Mouse (Mus musculus) forebrain, embryonic 10.5 days (tissue): Measurements from ENCODE around the gene Arf1. TPM values are rescaled to one million over a fixed set of nuclear protein-coding genes. Genes with fewer than 3 reads are reported as not detected.

Source experiments
- DNase-seq: peaks from one replicate; pipeline ENCODE4 v3.0.0-alpha.2; 2017; ENCODE audit warnings: low spot score; ENCODE audit errors: extremely low spot score
- H3K27ac ChIP-seq: fragments of 300-500 bp; sonication (generic); 2 replicates; pipeline ENCODE4 v1.5.1; 2016; ENCODE audit warnings: mild to moderate bottlenecking
- H3K27me3 ChIP-seq: fragments of 300-500 bp; sonication (generic); 2 replicates; pipeline ENCODE4 v1.6.1; 2016; ENCODE audit warnings: mild to moderate bottlenecking; ENCODE audit not compliant: poor library complexity, severe bottlenecking
- H3K36me3 ChIP-seq: fragments of 300-500 bp; sonication (generic); replicated peaks from 2 replicates; pipeline ENCODE4 v1.6.1; 2016; ENCODE audit warnings: mild to moderate bottlenecking, moderate library complexity
- H3K4me1 ChIP-seq: fragments of 300-500 bp; sonication (generic); 2 replicates; pipeline ENCODE4 v1.6.1; 2016
- H3K4me3 ChIP-seq: fragments of 300-500 bp; sonication (generic); 2 replicates; pipeline ENCODE4 v1.5.1; 2016; ENCODE audit warnings: mild to moderate bottlenecking, moderate library complexity
- H3K9me3 ChIP-seq: fragments of 300-500 bp; sonication (generic); 2 replicates; pipeline ENCODE4 v1.6.1; 2016; ENCODE audit warnings: mild to moderate bottlenecking, moderate library complexity
- WGBS: fragments of 180-500 bp; shearing (Covaris S2); methylation state at CpG from one replicate; pipeline ENCODE4 v1.1.7; 2016; 5-methylcytosine and 5-hydroxymethylcytosine counted together
- polyA plus RNA-seq: library from polyadenylated mRNA; unstranded; fragments of >200 nt; fragmentation: Nextera tagmentation; extraction: Ambion mirVana; gene quantifications from 2 replicates; pipeline ENCODE4 v1.2.1, GENCODE M21; 2016

The Arf1 gene
- polyA plus RNA-seq, 1 experiment from 2014 or later = 629 TPM

DNA sequence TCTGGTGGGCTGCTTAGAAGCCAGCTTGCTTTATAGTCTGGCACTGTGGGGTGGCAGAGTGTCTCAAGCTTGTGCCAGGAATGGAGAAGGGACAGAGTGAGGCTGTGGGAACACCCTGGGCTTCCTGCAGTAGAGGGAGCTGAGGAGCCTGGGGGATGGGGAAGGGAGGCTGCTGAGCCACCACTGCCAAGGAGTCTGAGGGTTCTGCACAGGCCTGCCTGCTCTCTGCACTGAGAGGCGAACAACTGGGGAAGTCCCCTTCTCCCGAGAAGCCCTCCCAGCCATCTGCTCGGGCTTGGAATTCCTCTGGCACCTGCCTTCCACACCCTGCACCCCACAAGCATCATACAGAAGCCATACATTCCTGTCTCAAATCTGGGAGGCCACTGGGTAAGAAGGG is 13.8 kb upstream of the Arf1 start:
- Histone ChIP-seq H3K27ac (no peak overlapping the region), H3K27me3 (peaks cover 77% of the 10 kb centered on the region)
- WGBS = 41% methylated on average over 3 of the region's 3 CpGs

DNA sequence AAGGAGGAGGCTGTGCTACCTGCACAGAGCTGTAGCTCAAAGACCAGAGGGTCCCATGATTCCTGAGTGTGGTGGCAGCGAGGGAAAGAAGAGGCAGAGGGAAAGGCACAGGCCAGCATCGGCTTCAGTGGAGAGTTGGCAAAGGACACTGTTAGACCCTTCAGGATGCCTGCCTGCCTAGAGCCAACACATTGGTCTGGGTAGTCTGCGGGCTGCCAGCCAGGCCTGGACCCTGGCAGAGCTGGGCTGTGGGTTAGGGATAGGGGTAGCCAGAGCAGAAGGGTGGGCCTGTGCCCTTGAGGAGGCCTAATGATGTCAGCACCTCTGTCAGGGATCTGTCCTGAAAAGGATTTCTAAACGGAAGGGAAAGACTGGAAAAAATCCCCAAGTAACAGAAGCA is 11.7 kb upstream of the Arf1 start:
- Histone ChIP-seq H3K27ac (peak overlapping the region; percentile 63), H3K27me3 (peaks cover 80% of the 10 kb centered on the region), H3K4me3 (no peak overlapping the region), H3K4me1 (peaks cover 26% of the 10 kb centered on the region), H3K36me3 (no peaks in the 10 kb centered on the region), H3K9me3 (no peaks in the 10 kb centered on the region)
- WGBS = 74% methylated on average over 4 of the region's 4 CpGs
- no peak for DNase-seq

More for the DNA sequence above, 13.8 kb upstream of the Arf1 start:
- no peak overlapping the region for H3K4me3 ChIP-seq
- no peak for DNase-seq
- H3K9me3 ChIP-seq = no peaks in the 10 kb centered on the region
- H3K36me3 ChIP-seq = no peaks in the 10 kb centered on the region
- peaks cover 26% of the 10 kb centered on the region for H3K4me1 ChIP-seq

DNA sequence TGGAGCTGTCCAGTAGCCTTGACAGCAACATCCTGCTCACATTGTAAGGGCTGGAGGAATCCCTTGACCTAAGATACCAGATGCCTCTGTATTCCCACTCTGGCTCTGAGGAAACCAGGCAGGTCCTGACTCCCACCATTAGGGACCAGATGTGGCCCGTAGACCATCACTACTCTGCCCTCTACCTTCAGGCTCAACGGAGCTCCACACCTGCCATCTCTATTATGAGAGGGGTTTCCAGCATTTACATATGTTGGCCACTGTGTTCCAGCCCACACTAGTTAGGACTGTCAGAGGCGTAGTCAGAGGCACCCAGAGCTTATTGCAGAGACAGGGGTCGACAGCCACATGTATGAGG is 11.3 kb upstream of the Arf1 start:
- H3K27me3 ChIP-seq = peaks cover 78% of the 10 kb centered on the region
- no peaks in the 10 kb centered on the region for H3K36me3 ChIP-seq
- H3K27ac ChIP-seq = peak overlapping the region; percentile 63
- peak overlapping the region; percentile 16 for H3K4me3 ChIP-seq
- DNase-seq = no peak
- H3K9me3 ChIP-seq = no peaks in the 10 kb centered on the region
- WGBS = 61% methylated on average over 4 of the region's 4 CpGs
- H3K4me1 ChIP-seq = peaks cover 26% of the 10 kb centered on the region

DNA sequence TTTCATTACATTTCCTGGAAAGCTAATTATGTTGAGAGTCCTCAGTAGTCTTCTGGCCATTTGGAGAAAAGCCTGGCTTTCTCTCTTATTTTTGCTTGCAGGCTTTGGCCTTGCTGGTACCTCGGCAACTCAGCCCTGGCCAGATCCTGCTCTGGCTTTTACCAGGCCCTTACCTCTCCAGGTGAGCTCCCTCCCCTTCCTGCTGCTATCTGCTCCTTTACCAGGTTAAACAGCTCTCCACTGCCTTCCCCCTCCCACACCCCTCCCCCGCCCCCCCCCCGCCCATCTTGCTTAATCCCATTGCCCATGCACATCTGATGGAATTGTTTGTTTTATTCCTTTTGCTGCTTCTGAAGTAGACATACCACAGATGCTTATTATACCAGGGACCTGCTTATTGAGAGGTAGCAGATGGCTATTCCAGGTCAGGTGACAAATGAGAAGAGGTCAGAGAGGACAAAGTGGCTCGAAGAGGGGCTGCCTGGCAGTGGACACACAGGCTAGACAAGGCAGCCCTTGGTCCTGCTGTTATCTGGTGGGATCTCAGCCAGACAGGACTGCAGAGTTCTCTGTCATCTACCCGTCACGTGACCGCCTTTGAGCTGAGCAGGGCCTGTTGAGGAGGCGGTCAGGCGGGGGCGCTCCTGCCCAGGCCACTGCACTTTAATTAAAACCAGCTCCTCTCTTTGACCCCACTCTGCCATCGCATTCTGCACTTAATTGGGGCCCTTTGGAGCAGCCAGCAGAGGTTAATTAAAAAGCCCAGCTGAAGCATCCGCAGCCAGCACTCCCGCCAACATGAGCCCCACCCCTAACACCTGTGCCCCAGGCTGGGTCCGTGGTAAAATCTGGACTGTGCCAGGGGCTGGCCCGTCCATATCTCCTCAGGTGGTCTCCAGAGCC is 10.7 kb upstream of the Arf1 start:
- Histone ChIP-seq H3K27me3 (peaks cover 71% of the 10 kb centered on the region), H3K36me3 (no peaks in the 10 kb centered on the region), H3K9me3 (no peaks in the 10 kb centered on the region), H3K27ac (peak overlapping the region; percentile 63), H3K4me3 (peak overlapping the region; percentile 16), H3K4me1 (peaks cover 26% of the 10 kb centered on the region)
- DNase-seq = peak; percentile 77
- 7% methylated on average over 15 of the region's 15 CpGs for WGBS

DNA sequence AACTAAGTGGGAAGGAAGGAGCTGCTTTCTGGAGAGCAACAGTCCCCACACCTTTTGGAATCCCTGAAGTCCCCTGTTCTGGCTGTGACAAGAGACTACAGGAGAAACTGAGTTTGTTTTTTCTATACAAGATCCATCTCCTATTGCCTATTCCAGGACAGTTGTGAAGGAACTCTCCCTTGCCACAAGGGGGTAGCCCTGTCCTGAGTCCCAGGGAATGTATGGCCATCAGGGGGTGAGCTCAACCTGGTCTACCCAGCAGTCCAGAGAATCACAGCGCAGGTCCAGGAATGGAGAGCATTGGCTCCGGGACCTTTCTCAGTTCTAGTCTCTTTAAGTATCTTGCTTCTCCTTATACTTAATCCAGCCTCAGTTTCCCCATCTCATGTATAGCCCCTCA is 4.7 kb upstream of the Arf1 start:
- Histone ChIP-seq H3K27ac (no peak overlapping the region), H3K36me3 (no peaks in the 10 kb centered on the region), H3K4me1 (peaks cover 17% of the 10 kb centered on the region), H3K9me3 (no peaks in the 10 kb centered on the region), H3K4me3 (no peak overlapping the region), H3K27me3 (peaks cover 20% of the 10 kb centered on the region)
- 49% methylated on average over 2 of the region's 2 CpGs for WGBS
- no peak for DNase-seq

DNA sequence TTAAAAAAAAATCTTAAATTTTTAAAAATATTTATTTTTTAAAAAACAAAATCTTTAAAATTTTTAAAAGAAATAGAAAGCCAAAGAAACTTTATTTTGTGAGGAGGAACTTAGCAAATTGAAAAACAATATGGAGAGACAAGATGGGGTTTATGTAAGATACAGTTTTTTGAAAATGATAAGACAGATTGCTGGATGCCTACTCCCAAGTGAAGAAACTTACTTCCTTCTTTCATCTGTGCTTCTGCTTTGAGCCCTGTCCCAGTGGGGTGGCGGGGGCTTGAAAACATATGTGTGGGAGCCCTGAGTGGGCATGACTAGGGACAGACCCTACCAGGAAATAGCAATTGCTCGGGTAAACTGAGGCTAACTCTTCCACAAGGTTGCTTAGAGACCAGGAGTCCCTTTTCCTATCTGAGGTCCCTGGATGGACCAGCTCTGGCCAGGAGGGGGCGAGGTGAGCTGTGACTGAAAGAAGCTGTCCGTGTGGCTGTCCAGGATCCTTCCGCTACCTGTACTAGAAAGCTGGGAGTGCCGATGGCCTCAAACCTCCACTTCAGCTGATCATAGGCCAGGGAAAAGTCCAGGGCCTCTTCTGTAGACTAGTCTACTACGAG is 2.2 kb upstream of the Arf1 start:
- H3K36me3 ChIP-seq = peaks cover 6% of the 10 kb centered on the region; the same call in 1 of the 2 replicates
- H3K27ac ChIP-seq = no peak overlapping the region
- peak; percentile 69 for DNase-seq
- WGBS = 15% methylated on average over 7 of the region's 7 CpGs
- H3K9me3 ChIP-seq = no peaks in the 10 kb centered on the region
- peaks cover 38% of the 10 kb centered on the region for H3K4me1 ChIP-seq
- H3K27me3 ChIP-seq = 0 out of 2 replicates have a peak, but pooled peaks cover 5% of the 10 kb centered on the region
- H3K4me3 ChIP-seq = peak overlapping the region; percentile 6; the same call in 1 of the 2 replicates

DNA sequence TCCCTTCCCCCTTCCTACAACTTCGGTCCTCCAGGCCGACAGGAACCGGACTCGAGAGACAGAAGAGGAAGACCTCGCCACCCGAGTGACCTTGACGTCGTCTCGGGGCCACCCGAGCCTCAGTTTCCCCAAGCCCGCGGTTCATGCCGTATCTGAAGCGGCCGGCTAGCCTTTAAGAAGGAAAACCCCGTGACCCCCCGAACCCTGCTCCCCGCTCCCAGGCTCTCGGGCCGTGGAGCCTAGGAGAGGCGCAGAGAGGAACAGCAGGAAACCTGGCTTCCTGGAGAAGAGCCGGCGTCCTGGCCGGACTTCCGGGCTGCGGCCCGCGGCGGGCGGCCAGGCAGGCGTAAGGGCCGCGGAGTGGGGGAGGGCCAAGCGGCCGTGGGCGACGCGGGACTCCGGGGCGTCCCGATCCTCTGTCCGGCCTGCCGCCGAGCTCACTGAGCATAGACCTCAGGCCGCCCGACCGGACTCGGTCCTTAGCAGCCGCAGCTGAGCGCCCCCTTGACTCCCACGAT is 407 bp downstream of the Arf1 start:
- no peak for DNase-seq
- H3K4me3 ChIP-seq = peak overlapping the region; percentile 99
- WGBS = under 1% methylated on average over 51 of the region's 51 CpGs

DNA sequence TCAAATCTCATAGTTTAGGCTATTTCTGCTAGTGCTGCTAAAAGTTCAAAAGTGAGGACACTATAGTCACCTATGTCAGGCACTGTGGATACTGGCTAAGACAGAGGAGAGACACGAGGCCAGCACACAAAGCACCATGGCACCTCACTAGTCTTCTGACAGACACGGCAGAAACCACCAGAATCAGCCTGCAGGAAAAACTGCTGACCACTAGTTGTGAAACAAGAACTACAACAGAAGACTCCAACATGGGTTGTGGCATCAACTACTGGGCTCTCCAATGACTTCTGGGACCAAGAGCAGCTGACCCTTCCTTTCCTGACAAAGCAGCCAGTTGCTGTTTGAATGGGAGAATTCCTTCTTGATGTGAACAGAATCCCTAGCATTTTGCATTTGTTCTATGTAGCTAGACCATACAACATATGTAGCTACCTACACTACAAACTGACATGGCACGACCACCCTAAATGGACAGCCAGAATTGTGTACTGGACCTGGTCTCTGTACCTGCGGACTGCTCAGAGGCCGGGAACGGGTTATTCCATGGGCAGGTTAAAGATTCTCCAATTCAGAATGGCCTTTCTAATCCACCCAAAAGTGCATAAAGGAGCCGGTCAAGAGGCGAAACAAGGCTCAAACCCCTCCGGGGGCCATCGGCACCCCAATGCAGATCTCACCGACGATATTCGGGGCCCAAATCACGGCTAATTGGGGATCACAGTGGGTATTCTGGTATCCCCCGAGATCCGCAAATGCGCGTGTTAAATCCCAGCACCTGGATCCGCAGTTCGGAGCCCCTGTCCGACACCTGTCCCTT is 1.1 kb downstream of the Arf1 start:
- Histone ChIP-seq H3K36me3 (peaks cover 29% of the 10 kb centered on the region), H3K27ac (peak overlapping the region; percentile 98), H3K4me3 (peak overlapping the region; percentile 99), H3K27me3 (no peaks in the 10 kb centered on the region), H3K4me1 (peaks cover 48% of the 10 kb centered on the region), H3K9me3 (no peaks in the 10 kb centered on the region)
- WGBS = 10% methylated on average over 21 of the region's 21 CpGs
- no peak for DNase-seq

More for the DNA sequence above, 407 bp downstream of the Arf1 start:
- Histone ChIP-seq H3K27ac (peak overlapping the region; percentile 98), H3K36me3 (peaks cover 24% of the 10 kb centered on the region), H3K27me3 (no peaks in the 10 kb centered on the region), H3K9me3 (no peaks in the 10 kb centered on the region), H3K4me1 (peaks cover 48% of the 10 kb centered on the region)

DNA sequence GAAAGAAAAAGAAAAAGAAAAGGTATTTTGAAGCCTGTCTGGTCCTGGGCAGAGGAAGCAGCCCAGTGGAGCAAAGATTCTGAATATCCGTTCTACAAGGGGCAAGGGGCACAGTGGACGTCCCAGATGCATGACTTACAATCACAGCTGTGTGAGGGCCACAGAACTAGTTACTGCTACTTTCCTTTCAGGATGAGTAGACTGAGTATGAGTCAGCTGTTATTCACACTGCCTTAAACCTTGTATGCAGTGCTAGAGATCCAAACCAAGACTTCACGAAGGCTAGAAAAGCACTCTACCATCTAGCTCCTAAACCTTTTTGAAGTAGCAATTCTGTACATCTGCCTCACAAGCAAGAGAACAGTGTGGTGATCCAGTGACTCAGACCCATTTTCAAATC is 1.8 kb downstream of the Arf1 start:
- Histone ChIP-seq H3K4me1 (peaks cover 48% of the 10 kb centered on the region), H3K27me3 (no peaks in the 10 kb centered on the region), H3K4me3 (peak overlapping the region; percentile 99), H3K27ac (0 out of 2 replicates have a peak overlapping the region, but pooled peaks have one; percentile 98), H3K36me3 (peaks cover 36% of the 10 kb centered on the region), H3K9me3 (no peaks in the 10 kb centered on the region)
- DNase-seq = no peak
- 77% methylated on average over 3 of the region's 3 CpGs for WGBS

DNA sequence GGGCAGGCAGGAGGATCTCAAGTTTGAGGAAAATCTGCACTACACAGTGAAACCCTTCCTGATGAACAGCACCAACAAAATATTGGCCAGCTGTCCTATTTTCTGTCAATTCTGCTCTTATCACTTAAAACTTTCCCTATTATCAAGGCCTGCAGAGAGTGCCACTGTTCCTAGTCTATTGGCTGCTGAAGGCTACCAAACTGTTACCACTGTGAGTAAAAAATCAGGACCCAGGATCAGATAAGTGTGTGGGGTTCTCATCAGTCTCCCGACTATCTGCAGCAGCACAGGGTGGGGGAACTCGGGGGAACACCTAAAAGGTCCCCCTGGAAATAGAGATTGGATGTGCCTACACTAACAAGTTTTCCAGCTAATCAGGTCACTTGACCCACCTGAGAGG is 2.9 kb downstream of the Arf1 start:
- no peak overlapping the region for H3K4me3 ChIP-seq

DNA sequence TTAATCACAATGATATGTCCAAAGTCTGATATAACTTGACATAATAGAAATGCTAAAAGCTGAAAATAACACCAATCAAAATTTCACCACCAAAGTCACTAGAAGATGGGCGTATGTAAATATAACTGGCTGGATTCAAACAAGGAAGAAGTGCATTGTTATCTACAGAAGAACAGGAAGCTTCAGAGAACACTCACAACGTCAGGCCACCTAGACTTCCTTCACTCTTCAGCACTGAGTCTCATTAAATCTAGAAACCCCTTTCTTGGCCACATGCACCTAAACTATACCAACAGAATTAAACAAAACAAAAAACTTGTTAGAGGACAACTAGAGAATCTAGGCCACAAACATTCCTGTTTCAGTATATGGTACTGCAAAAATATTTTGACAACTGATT is 3.6 kb downstream of the Arf1 start:
- Histone ChIP-seq H3K27me3 (no peaks in the 10 kb centered on the region), H3K4me3 (no peak overlapping the region), H3K36me3 (peaks cover 52% of the 10 kb centered on the region), H3K27ac (no peak overlapping the region), H3K9me3 (no peaks in the 10 kb centered on the region), H3K4me1 (peaks cover 43% of the 10 kb centered on the region)
- 88% methylated on average over 2 of the region's 2 CpGs for WGBS
- DNase-seq = no peak

More for the DNA sequence above, 2.9 kb downstream of the Arf1 start:
- Histone ChIP-seq H3K4me1 (peaks cover 43% of the 10 kb centered on the region), H3K27me3 (no peaks in the 10 kb centered on the region), H3K9me3 (no peaks in the 10 kb centered on the region), H3K36me3 (peaks cover 45% of the 10 kb centered on the region), H3K27ac (no peak overlapping the region)
- no peak for DNase-seq
- WGBS = 90% methylated on average over 2 of the region's 2 CpGs

DNA sequence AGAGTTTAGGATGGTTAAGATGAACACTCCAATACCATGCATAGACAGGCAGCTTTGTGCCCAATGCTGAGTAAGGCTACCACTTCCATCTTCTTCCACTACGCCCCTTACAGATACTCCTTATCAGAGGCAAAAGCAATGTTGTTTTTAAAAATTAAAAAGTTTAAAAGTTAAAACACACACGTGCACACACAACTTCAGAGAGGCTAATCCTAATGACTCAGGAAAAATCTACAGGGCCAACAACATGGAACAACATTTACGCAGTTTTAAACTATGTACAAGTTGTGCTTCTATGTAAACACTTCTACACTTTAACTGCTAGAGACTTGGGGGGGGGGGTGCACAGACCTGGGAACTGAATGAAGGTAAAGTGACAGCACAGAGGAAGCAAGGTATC is 4.0 kb downstream of the Arf1 start:
- WGBS = 94% methylated on average over 3 of the region's 3 CpGs
- Histone ChIP-seq H3K27ac (no peak overlapping the region), H3K4me1 (peaks cover 42% of the 10 kb centered on the region), H3K36me3 (peaks cover 57% of the 10 kb centered on the region), H3K9me3 (no peaks in the 10 kb centered on the region), H3K27me3 (no peaks in the 10 kb centered on the region), H3K4me3 (no peak overlapping the region)
- no peak for DNase-seq
